Mouse (Mus musculus) frontal cortex, postnatal 36 days (tissue): ENCODE measurements around the gene Lin7a.

ENCODE experiments used
- DNase-seq, 2 experiments: peaks; one replicate each; pipeline ENCODE4 v3.0.0; 2022; ENCODE audit warnings: low spot score in 2 of 2

The Lin7a gene

GRCm38 (mm10) chr10:107449496-107450330, 178.2 kb downstream of the Lin7a start:
- DNase-seq: no peak

- DNase-seq: no peak
These were observed 196.3 kb downstream of the Lin7a start for GRCm38 (mm10) chr10:107467819-107468218.
